Mouse (Mus musculus): ENCODE data around the gene Gtdc1. TPM values are rescaled to one million over a fixed set of nuclear protein-coding genes. Genes with fewer than 3 reads are reported as not detected.

Gtdc1 gene
- polyA plus RNA-seq, 1 experiment from 2014 or later, result 9.2 TPM

- no peaks in the 10 kb centered on the region for H3K27me3 ChIP-seq (replicated peaks; ENCODE audit: low read depth, poor library complexity, severe bottlenecking)
- peaks cover 25% of the 10 kb centered on the region for H3K4me1 ChIP-seq
- peak overlapping the region; percentile 75 for H3K27ac ChIP-seq (replicated peaks)
- H3K4me3 ChIP-seq, result no peak overlapping the region
- 15% methylated on average over 6 of the region's 6 CpGs for WGBS
- H3K9me3 ChIP-seq, result no peaks in the 10 kb centered on the region
- DNase-seq (ENCODE audit: low spot score), result peak; percentile 48
- H3K36me3 ChIP-seq (replicated peaks), result no peaks in the 10 kb centered on the region
Measured at GRCm38 (mm10) chr2:44526110-44527032, 401.1 kb downstream of the Gtdc1 start.

- Histone ChIP-seq H3K4me1 (peaks cover 25% of the 10 kb centered on the region), H3K27ac (replicated peaks) (peak overlapping the region; percentile 58), H3K9me3 (no peaks in the 10 kb centered on the region), H3K27me3 (replicated peaks; ENCODE audit: low read depth, poor library complexity, severe bottlenecking) (no peaks in the 10 kb centered on the region), H3K36me3 (replicated peaks) (no peaks in the 10 kb centered on the region), H3K4me3 (no peak overlapping the region)
- WGBS, result 23% methylated on average over 5 of the region's 5 CpGs
- DNase-seq (ENCODE audit: low spot score), result no peak
Measured at GRCm38 (mm10) chr2:44525187-44525919, 402.1 kb downstream of the Gtdc1 start.

GRCm38 (mm10) chr2:44519236-44519635, 408.2 kb downstream of the Gtdc1 start:
- no peak overlapping the region for H3K4me3 ChIP-seq
- peaks cover 2% of the 10 kb centered on the region for H3K4me1 ChIP-seq
- H3K9me3 ChIP-seq, result no peaks in the 10 kb centered on the region
- H3K36me3 ChIP-seq (replicated peaks), result no peaks in the 10 kb centered on the region
- DNase-seq (ENCODE audit: low spot score), result no peak
- no peaks in the 10 kb centered on the region for H3K27me3 ChIP-seq (replicated peaks; ENCODE audit: low read depth, poor library complexity, severe bottlenecking)
- no peak overlapping the region for H3K27ac ChIP-seq (replicated peaks)
- WGBS, result 81% methylated on average over 3 of the region's 3 CpGs

- H3K27ac ChIP-seq (replicated peaks), result no peak overlapping the region
- no peaks in the 10 kb centered on the region for H3K27me3 ChIP-seq (replicated peaks; ENCODE audit: low read depth, poor library complexity, severe bottlenecking)
- DNase-seq (ENCODE audit: low spot score), result no peak
- no peaks in the 10 kb centered on the region for H3K4me1 ChIP-seq
- H3K36me3 ChIP-seq (replicated peaks), result no peaks in the 10 kb centered on the region
- H3K9me3 ChIP-seq, result no peaks in the 10 kb centered on the region
- no peak overlapping the region for H3K4me3 ChIP-seq
- 83% methylated on average over 4 of the region's 4 CpGs for WGBS
Measured at GRCm38 (mm10) chr2:44518085-44518484, 409.4 kb downstream of the Gtdc1 start.

Other genes starting within 250 kb of the Gtdc1 start
- gene Zeb2, start 189.7 kb upstream of the Gtdc1 start, polyA plus RNA-seq (2016; fragmentation: Nextera tagmentation; extraction: Ambion mirVana), result 20.9 and 27.8 TPM in 2 replicates

Data from embryonic facial prominence, embryonic 10.5 days (tissue).